Mouse (Mus musculus): Measurements from ENCODE around the gene Eif2a. TPM values are rescaled to one million over a fixed set of nuclear protein-coding genes. Genes with fewer than 3 reads are reported as not detected.

Eif2a gene
- polyA plus RNA-seq, 1 experiment from 2014 or later = 22.2 TPM

- Histone ChIP-seq H3K4me3 (ENCODE audit: low read depth, low read length) (no peak overlapping the region), H3K9ac (ENCODE audit: low read depth, low read length) (no peak overlapping the region), H3K4me1 (ENCODE audit: control insufficient read depth, low read depth, low read length) (no peaks in the 10 kb centered on the region), H3K9me3 (replicated peaks; ENCODE audit: control insufficient read depth, low read length) (no peaks in the 10 kb centered on the region), H3K27me3 (ENCODE audit: control insufficient read depth, insufficient read depth, low read depth, low read length) (no peaks in the 10 kb centered on the region), H3K27ac (ENCODE audit: low read length) (no peak overlapping the region), H3K4me2 (ENCODE audit: low read depth, low read length) (no peak overlapping the region), H3K36me3 (ENCODE audit: control insufficient read depth, insufficient read depth) (peaks cover 18% of the 10 kb centered on the region)
- 86% methylated on average over 3 of the region's 3 CpGs for WGBS (ENCODE audit: insufficient replicate concordance)
- no peak for ATAC-seq (ENCODE audit: low read depth)
Observed at GRCm38 (mm10) chr3:58536573-58536972, 11.0 kb downstream of the Eif2a start.

DNA sequence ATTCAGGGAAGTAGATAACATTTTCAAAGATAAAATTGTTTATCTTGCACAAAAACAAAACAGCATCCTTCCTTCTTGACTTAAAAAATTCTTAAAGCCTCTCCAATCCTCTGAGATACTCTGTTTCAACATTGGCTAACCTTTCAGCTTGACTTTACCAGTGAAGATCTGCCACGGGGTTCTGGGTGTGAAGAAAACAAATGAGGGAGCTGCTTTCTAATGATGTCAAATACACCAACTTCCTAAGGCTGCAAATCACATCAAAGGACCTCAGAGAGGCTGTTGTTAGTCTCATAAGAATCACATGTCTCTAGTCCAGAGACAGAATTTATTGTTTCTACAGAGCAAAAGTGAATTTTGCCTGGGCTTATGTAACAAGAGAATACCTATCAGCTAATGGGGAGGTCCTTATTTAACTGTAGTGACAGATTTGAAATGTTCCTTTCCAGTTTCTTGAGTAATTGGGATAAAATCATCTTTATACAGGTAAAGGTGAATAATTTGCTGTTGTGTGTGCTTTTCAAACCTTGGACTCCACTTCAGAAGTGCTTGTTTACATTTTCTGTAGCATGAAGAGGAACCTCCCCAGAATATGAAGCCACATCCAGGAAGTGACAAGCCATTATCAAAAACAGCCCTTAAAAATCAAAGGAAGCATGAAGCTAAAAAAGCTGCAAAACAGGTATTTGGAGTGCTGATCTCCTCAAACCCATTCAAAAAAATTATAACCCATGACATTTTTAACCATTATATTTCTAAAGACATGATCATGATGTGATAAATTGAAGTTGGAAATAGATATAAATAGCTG, 26.6 kb downstream of the Eif2a start:
- no peak overlapping the region for H3K4me3 ChIP-seq (ENCODE audit: low read depth, low read length)
- H3K9ac ChIP-seq (ENCODE audit: low read depth, low read length) = no peak overlapping the region
- H3K9me3 ChIP-seq (replicated peaks; ENCODE audit: control insufficient read depth, low read length) = no peaks in the 10 kb centered on the region
- no peaks in the 10 kb centered on the region for H3K4me1 ChIP-seq (ENCODE audit: control insufficient read depth, low read depth, low read length)
- 72% methylated on average over 1 of the region's 1 CpGs for WGBS (ENCODE audit: insufficient replicate concordance)
- H3K36me3 ChIP-seq (ENCODE audit: control insufficient read depth, insufficient read depth) = peaks cover 41% of the 10 kb centered on the region
- H3K27me3 ChIP-seq (ENCODE audit: control insufficient read depth, insufficient read depth, low read depth, low read length) = no peaks in the 10 kb centered on the region
- H3K4me2 ChIP-seq (ENCODE audit: low read depth, low read length) = no peak overlapping the region
- no peak for ATAC-seq (ENCODE audit: low read depth)
- no peak overlapping the region for H3K27ac ChIP-seq (ENCODE audit: low read length)

- Histone ChIP-seq H3K9me3 (replicated peaks; ENCODE audit: control insufficient read depth, low read length) (no peaks in the 10 kb centered on the region), H3K4me1 (ENCODE audit: control insufficient read depth, low read depth, low read length) (no peaks in the 10 kb centered on the region; the same call in 1 of the 2 replicates), H3K36me3 (ENCODE audit: control insufficient read depth, insufficient read depth) (peaks cover 24% of the 10 kb centered on the region), H3K27me3 (ENCODE audit: control insufficient read depth, insufficient read depth, low read depth, low read length) (no peaks in the 10 kb centered on the region), H3K27ac (ENCODE audit: low read length) (no peak overlapping the region), H3K9ac (ENCODE audit: low read depth, low read length) (no peak overlapping the region), H3K4me3 (ENCODE audit: low read depth, low read length) (no peak overlapping the region), H3K4me2 (ENCODE audit: low read depth, low read length) (no peak overlapping the region)
- WGBS (ENCODE audit: insufficient replicate concordance) = 60% methylated on average over 7 of the region's 7 CpGs
- no peak for ATAC-seq (ENCODE audit: low read depth)
Observed at GRCm38 (mm10) chr3:58556649-58557048, 31.0 kb downstream of the Eif2a start.

DNA sequence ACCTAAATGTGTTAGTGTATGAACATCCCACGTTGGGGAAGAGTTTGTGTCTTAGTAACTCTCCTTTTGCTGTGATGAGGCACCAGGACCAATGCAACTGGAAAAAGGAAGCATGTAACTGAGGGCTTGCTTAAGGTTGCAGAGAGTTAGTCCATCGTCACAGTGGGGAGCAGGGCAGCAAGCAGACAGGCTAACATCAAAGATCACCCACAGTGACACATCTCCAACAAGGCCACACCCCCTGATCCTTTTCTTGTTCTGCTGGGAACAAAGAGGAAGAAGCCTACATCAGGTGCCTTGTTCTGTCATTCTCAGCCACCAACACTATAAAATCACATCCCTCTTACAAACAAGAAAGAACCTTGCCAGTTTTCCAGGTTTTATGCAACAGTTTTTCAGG, 34.3 kb downstream of the Eif2a start:
- Histone ChIP-seq H3K36me3 (ENCODE audit: control insufficient read depth, insufficient read depth) (peaks cover 12% of the 10 kb centered on the region; the same call in 1 of the 2 replicates), H3K4me3 (ENCODE audit: low read depth, low read length) (no peak overlapping the region), H3K9me3 (replicated peaks; ENCODE audit: control insufficient read depth, low read length) (no peaks in the 10 kb centered on the region), H3K4me2 (ENCODE audit: low read depth, low read length) (no peak overlapping the region), H3K27ac (ENCODE audit: low read length) (no peak overlapping the region), H3K27me3 (ENCODE audit: control insufficient read depth, insufficient read depth, low read depth, low read length) (no peaks in the 10 kb centered on the region), H3K9ac (ENCODE audit: low read depth, low read length) (no peak overlapping the region), H3K4me1 (ENCODE audit: control insufficient read depth, low read depth, low read length) (no peaks in the 10 kb centered on the region; the same call in 1 of the 2 replicates)
- no peak for ATAC-seq (ENCODE audit: low read depth)
- WGBS (ENCODE audit: insufficient replicate concordance) = 57% methylated on average over 2 of the region's 2 CpGs

GRCm38 (mm10) chr3:58561437-58561836, 35.8 kb downstream of the Eif2a start:
- whole genome bisulfite sequencing (ENCODE audit: insufficient replicate concordance) = 68% methylated on average over 2 of the region's 2 CpGs
- Histone ChIP-seq H3K27me3 (ENCODE audit: control insufficient read depth, insufficient read depth, low read depth, low read length) (no peaks in the 10 kb centered on the region), H3K9ac (ENCODE audit: low read depth, low read length) (no peak overlapping the region), H3K36me3 (ENCODE audit: control insufficient read depth, insufficient read depth) (peaks cover 3% of the 10 kb centered on the region; the same call in 1 of the 2 replicates), H3K4me1 (ENCODE audit: control insufficient read depth, low read depth, low read length) (no peaks in the 10 kb centered on the region; the same call in 1 of the 2 replicates), H3K4me2 (ENCODE audit: low read depth, low read length) (no peak overlapping the region), H3K27ac (ENCODE audit: low read length) (no peak overlapping the region), H3K9me3 (replicated peaks; ENCODE audit: control insufficient read depth, low read length) (no peaks in the 10 kb centered on the region), H3K4me3 (ENCODE audit: low read depth, low read length) (no peak overlapping the region)
- no peak for ATAC-seq (ENCODE audit: low read depth)

DNA sequence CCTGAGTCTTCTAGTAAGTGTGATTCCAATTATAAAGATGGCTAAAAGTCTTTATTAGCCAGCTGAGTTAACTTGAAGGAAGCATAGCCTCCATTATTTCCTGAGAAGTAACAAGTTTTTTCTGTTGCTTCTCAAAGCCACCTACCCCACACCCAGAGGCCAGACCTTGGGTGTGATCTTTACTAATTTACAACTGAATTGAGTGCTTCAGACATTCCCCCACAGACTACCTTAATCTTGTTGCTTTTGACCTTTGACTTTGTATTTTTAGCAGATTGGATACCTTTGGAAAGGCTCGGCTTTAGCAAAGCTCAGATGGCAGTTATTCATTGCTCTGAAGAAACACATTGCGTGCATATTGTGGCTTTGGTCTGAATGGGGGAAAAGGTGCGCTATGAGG, 45.2 kb downstream of the Eif2a start:
- no peak overlapping the region for H3K27ac ChIP-seq (ENCODE audit: low read length)
- H3K4me3 ChIP-seq (ENCODE audit: low read depth, low read length) = no peak overlapping the region
- H3K4me1 ChIP-seq (ENCODE audit: control insufficient read depth, low read depth, low read length) = peaks cover 1% of the 10 kb centered on the region; the same call in 1 of the 2 replicates
- H3K9me3 ChIP-seq (replicated peaks; ENCODE audit: control insufficient read depth, low read length) = no peaks in the 10 kb centered on the region
- no peak for ATAC-seq (ENCODE audit: low read depth)
- WGBS (ENCODE audit: insufficient replicate concordance) = 71% methylated on average over 3 of the region's 3 CpGs
- no peak overlapping the region for H3K4me2 ChIP-seq (ENCODE audit: low read depth, low read length)
- H3K27me3 ChIP-seq (ENCODE audit: control insufficient read depth, insufficient read depth, low read depth, low read length) = no peaks in the 10 kb centered on the region
- no peaks in the 10 kb centered on the region for H3K36me3 ChIP-seq (ENCODE audit: control insufficient read depth, insufficient read depth)
- no peak overlapping the region for H3K9ac ChIP-seq (ENCODE audit: low read depth, low read length)

DNA sequence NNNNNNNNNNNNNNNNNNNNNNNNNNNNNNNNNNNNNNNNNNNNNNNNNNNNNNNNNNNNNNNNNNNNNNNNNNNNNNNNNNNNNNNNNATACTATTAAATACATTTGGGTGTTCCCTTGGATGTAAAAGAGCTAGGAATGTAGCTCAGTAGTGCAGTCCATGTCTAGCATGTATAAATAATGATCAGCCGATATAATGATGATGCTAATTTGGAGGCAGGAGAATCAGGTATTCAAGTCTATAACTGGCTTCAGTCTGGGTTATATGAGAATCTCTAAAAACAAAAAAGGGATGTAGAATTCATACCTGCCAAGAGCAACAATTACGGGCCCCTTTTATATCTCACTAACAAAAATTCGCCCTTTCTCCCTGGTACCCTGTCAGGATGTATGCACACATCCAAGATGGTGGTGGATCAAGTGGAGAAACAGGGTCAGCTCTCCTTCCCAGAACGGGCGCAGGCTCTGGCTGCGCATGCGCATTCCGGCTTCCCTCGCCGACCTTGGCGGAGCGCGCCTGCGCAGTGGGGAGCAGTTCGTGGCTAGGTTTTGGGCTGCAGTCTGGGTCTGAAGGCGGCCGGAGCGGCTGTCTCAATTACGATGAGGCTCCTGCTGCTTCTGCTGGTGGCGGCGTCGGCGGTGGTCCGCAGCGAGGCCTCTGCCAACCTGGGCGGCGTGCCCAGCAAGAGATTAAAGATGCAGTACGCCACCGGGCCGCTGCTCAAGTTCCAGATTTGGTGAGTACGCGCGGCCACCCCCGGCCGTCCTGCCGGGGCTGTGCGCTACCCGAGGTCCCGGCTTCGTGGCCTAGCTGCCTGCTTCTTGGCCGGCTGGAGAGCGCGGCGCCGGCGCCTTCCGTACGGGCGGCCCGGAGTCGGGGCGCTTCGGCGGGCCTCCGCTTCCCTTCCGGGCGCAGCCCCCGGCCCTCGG, 50.8 kb downstream of the Eif2a start, which contains the start of gene Selenot:
Selenot (plus strand) TSS at position 500 of the 930 bp plus-strand sequence.
- peak; percentile 90 for ATAC-seq (ENCODE audit: low read depth)
- Histone ChIP-seq H3K27ac (ENCODE audit: low read length) (peak within 1 kb of the TSS; percentile 98), H3K9me3 (replicated peaks; ENCODE audit: control insufficient read depth, low read length) (no peaks in the 10 kb centered on the region), H3K9ac (ENCODE audit: low read depth, low read length) (peak within 1 kb of the TSS; percentile 100), H3K4me3 (ENCODE audit: low read depth, low read length) (peak within 1 kb of the TSS; percentile 95), H3K27me3 (ENCODE audit: control insufficient read depth, insufficient read depth, low read depth, low read length) (no peaks in the 10 kb centered on the region), H3K4me1 (ENCODE audit: control insufficient read depth, low read depth, low read length) (peaks cover 10% of the 10 kb centered on the region), H3K4me2 (ENCODE audit: low read depth, low read length) (peak within 1 kb of the TSS; percentile 66), H3K36me3 (ENCODE audit: control insufficient read depth, insufficient read depth) (peaks cover 9% of the 10 kb centered on the region; the same call in 1 of the 2 replicates)
- 2% methylated on average over 58 of the region's 59 CpGs for WGBS (ENCODE audit: insufficient replicate concordance)

DNA sequence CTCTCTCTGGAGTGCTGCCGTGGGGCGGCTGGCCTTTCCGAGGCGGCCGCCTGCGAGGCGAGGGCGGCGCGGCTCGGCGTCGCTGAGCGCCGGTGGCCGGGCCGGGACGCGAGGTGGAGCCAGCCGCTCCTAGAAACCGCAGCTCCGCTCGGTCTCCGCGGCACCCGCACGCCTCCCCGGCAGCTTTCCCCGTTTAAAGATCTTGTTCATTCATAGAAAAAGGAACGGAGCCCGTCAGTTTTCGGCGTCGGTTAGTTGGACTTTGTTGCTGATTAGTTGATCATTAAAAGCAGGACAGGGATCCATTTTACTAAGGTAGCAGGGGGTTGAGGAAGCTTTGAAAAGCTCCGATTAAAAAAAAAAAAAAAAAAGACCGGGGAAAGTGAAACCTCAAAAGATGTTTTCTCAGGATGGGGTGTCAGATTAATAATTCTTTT, 51.5 kb downstream of the Eif2a start:
- H3K27ac ChIP-seq (ENCODE audit: low read length) = peak overlapping the region; percentile 98
- no peaks in the 10 kb centered on the region for H3K9me3 ChIP-seq (replicated peaks; ENCODE audit: control insufficient read depth, low read length)
- no peaks in the 10 kb centered on the region for H3K27me3 ChIP-seq (ENCODE audit: control insufficient read depth, insufficient read depth, low read depth, low read length)
- peaks cover 15% of the 10 kb centered on the region for H3K4me1 ChIP-seq (ENCODE audit: control insufficient read depth, low read depth, low read length)
- peak; percentile 80 for ATAC-seq (ENCODE audit: low read depth)
- H3K9ac ChIP-seq (ENCODE audit: low read depth, low read length) = peak overlapping the region; percentile 100
- H3K4me2 ChIP-seq (ENCODE audit: low read depth, low read length) = peak overlapping the region; percentile 66
- under 1% methylated on average over 36 of the region's 36 CpGs for WGBS (ENCODE audit: insufficient replicate concordance)
- peaks cover 9% of the 10 kb centered on the region; the same call in 1 of the 2 replicates for H3K36me3 ChIP-seq (ENCODE audit: control insufficient read depth, insufficient read depth)
- H3K4me3 ChIP-seq (ENCODE audit: low read depth, low read length) = peak overlapping the region; percentile 95
